Mouse (Mus musculus) pancreas, adult 10 weeks (tissue): ENCODE measurements around the gene Ermap. TPM values are rescaled to one million over a fixed set of nuclear protein-coding genes. Genes with fewer than 3 reads are reported as not detected.

Source experiments
- polyA plus RNA-seq: library from polyadenylated mRNA; stranded (reverse); fragments of 350-450 nt; fragmentation: Illumina TruSeq; extraction: RNeasy Lipid Tissue Mini Kit (QIAGEN cat#74804); gene quantifications from one replicate; pipeline ENCODE4 v1.2.3, GENCODE M21; 2015; ENCODE audit warnings: low read depth, low replicate concordance; ENCODE audit not compliant: insufficient read depth

Ermap gene
- not detected for polyA plus RNA-seq

DNA sequence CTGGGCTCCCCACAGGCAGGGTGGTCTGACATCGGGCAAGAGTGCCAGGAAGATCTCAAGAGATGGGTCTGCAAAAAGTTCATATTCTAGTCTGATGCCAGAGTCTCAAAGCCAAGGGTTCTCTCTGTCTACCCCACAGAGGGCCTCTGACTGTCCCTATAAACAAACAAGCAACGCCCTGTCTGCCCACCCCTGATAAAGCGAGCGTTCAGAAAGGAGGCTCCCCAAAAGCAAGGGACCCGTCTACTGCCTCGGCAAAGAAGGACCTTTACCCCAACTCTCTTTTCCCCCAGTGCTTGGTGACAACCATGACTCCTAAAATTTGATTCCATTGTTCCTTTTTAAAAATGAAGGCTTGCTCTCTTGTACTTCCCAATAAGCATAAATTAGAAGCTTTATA is at the start of gene Ermap:
TSS of gene Ermap (minus strand) at position 148 of the 400 bp plus-strand sequence.

DNA sequence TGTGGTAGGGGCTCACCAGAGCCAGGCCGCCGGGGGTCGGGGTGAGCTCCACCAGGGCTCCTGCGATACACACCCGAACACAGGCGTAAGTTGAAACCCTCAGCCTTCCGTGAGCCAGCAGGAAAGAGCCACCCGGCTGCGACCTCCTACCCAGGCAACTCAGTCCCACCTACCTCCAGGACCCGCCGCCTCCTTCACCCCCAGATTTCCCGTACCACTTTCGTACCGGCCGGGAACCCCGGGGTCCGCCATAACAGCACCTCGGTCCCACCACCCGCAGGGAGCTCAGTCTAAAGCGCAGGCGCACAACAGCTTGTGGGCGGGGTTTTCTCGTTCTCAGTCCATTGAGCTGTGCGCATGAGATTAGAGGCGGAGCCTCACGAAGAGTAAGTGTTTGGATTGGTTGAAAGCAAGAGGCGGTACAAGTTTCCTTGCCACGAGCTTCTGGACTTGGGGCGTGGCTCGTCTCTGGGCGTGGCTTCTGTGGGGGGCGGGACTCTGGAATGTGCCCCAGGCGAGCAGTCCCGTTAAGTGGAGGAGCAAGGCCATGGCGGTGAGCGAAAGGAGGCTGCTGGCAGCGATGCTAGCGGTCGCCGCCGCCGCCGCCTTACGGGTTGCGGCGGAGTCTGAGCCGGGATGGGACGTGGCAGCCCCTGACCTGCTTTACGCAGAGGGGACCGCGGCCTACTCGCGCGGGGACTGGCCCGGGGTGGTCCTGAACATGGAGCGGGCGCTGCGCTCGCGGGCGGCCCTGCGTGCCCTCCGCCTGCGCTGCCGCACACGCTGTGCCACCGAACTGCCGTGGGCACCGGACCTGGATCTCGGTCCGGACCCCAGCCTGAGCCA is 42.8 kb upstream of the Ermap start, which contains the start of the genes AU022252 and P3h1:
TSS of gene AU022252 (minus strand) at position 303 of the 846 bp plus-strand sequence.
TSS of gene P3h1 (plus strand) at position 506 of the 846 bp plus-strand sequence.

GRCm38 (mm10) chr4:119218169-119218568 is 28.4 kb upstream of the Ermap start, which contains the start of gene Tmem269:
TSS of gene Tmem269 (minus strand) at chr4:119218217.

GRCm38 (mm10) chr4:119194909-119195581 is 5.2 kb upstream of the Ermap start, which contains the start of gene Svbp:
TSS of gene Svbp (plus strand) at chr4:119195306.

DNA sequence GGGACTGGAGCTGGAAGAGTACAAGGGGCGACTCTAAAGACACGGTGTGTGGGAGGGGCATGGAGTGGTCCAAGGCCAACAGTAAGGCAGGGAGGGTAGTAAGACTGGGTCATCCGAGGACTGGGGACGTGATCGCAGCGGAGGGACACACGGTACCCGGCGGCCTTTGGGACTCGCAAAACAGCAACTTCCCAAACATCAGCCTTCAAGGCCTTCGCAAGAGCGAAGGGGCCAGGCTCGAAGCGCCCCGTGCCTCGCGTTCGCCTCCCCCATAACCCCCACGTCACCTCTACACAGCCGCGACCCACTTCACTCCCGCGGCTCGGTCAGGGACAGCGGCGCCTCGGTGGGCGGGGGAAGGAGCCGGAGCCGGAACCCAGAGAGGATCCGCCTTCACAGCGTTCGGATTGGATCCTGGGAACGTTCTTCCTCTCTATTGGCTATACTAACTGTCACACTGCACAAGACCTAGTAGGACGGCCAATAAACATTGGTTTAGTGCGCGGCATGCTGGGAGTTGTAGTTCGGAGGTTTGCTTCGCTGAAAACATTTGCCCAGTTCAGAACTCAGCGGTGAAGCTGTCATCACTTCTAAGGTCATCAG is 15.9 kb downstream of the Ermap start, which contains the start of gene Zfp691:
TSS of gene Zfp691 (minus strand) at position 345 of the 603 bp plus-strand sequence.

Other genes with a start within 250 kb of the Ermap start
- gene Lao1, start 228.4 kb downstream of the Ermap start, polyA plus RNA-seq = not detected
- gene Slc2a1, start 81.3 kb downstream of the Ermap start, polyA plus RNA-seq = 4.1 TPM
- gene Zfp691, start 15.8 kb downstream of the Ermap start, polyA plus RNA-seq = 3.7 TPM
- gene Svbp, start 5.3 kb upstream of the Ermap start, polyA plus RNA-seq = 5.2 TPM
- not detected for gene Tmem269, start 28.2 kb upstream of the Ermap start, polyA plus RNA-seq
- 1.6 TPM for gene AU022252, start 42.7 kb upstream of the Ermap start, polyA plus RNA-seq
- 5.2 TPM for gene P3h1, start 42.9 kb upstream of the Ermap start, polyA plus RNA-seq
- gene Cldn19, start 65.4 kb upstream of the Ermap start, polyA plus RNA-seq = not detected
- 82.7 TPM for gene Ybx1, start 104.6 kb upstream of the Ermap start, polyA plus RNA-seq
- 6.9 TPM for gene Ppih, start 130.5 kb upstream of the Ermap start, polyA plus RNA-seq
- 1.5 TPM for gene Ccdc30, start 225.5 kb upstream of the Ermap start, polyA plus RNA-seq
- gene Ppcs, start 232.4 kb upstream of the Ermap start, polyA plus RNA-seq = 3.3 TPM
- gene Zmynd12, start 232.8 kb upstream of the Ermap start, polyA plus RNA-seq = not detected